ENCODE assay signal across 21 mouse cellular contexts in genomic region chr5:66800977-66801376, GRCm38 (mm10). TPM values are rescaled to one million over a fixed set of nuclear protein-coding genes. Genes with fewer than 3 reads are reported as not detected.
DNase-seq lines count a peak whose midpoint lies in the region; ATAC-seq and TF ChIP-seq lines count a peak whose summit lies in the region.
"Had no signal": no experiment of that assay in that cellular context is flagged by ENCODE, and none has a peak within 500 bp of the region (broad histone marks: within the 10 kb centered on the region; RNA-seq: fewer than 3 reads in every experiment).

No protein-coding gene starts in this region.

- no peak overlapping the region for H3K4me3 ChIP-seq in hindbrain, embryonic 12.5 days
- H3K4me3 ChIP-seq in hindbrain, postnatal 0 days (ENCODE audit: low read length): no peak overlapping the region
- H3K4me3 ChIP-seq in neural tube, embryonic 15.5 days (replicated peaks): no peak overlapping the region
- H3K4me3 ChIP-seq in kidney, adult 2 months (ENCODE audit: insufficient read depth, low read depth, low read length): no peak overlapping the region
- H3K4me3 ChIP-seq: gastrocnemius, adult 2 months; heart, embryonic 10.5 days; midbrain, embryonic 13.5 days; neural tube, embryonic 12.5 days had no signal

- TF ChIP-seq CTCF in hindbrain, postnatal 0 days (IDR thresholded peaks at IDR 0.05; ENCODE audit: low read depth): no peak
- TF ChIP-seq CTCF in kidney, adult 2 months (conservative IDR thresholded peaks at IDR 0.05; ENCODE audit: insufficient read depth, insufficient read length, low read depth, low read length): no peak

- H3K36me3 ChIP-seq in hindbrain, embryonic 12.5 days: no peaks in the 10 kb centered on the region
- no peaks in the 10 kb centered on the region for H3K36me3 ChIP-seq in hindbrain, postnatal 0 days (ENCODE audit: insufficient read depth, low read length)
- H3K36me3 ChIP-seq in neural tube, embryonic 15.5 days: no peaks in the 10 kb centered on the region
- no peaks in the 10 kb centered on the region for H3K36me3 ChIP-seq in kidney, adult 2 months (ENCODE audit: control insufficient read depth, insufficient read depth, low read length)
- H3K36me3 ChIP-seq: heart, embryonic 10.5 days; midbrain, embryonic 13.5 days; neural tube, embryonic 12.5 days had no signal

- H3K4me2 ChIP-seq in hindbrain, embryonic 12.5 days (replicated peaks): no peak overlapping the region
- no peak overlapping the region for H3K4me2 ChIP-seq in hindbrain, postnatal 0 days (ENCODE audit: low read depth, low read length)
- H3K4me2 ChIP-seq in neural tube, embryonic 15.5 days: no peak overlapping the region
- H3K4me2 ChIP-seq: midbrain, embryonic 13.5 days had no signal

- DNase-seq in hindbrain, postnatal 0 days (ENCODE audit: low spot score): no peak
- no peak for DNase-seq in neural tube, embryonic 10.5 days (ENCODE audit: extremely low spot score, low spot score)
- peak; percentile 32 for DNase-seq in lung, postnatal 10 days
- DNase-seq in layer of hippocampus, adult 8-10 months (ENCODE audit: low spot score in 2 of 2): no peak
- no peak for DNase-seq in kidney, adult 2 months
- DNase-seq: cerebellum, adult 11 months; cerebellum, adult 9-11 months; gastrocnemius, adult 2 months; heart, postnatal 14 days; kidney, postnatal 10 days; layer of hippocampus, postnatal 36 days; thymus, postnatal 14 days had no signal

- TF ChIP-seq POLR2A in kidney, adult 2 months (IDR thresholded peaks at IDR 0.05; ENCODE audit: low read depth, low read length): no peak

- no peaks in the 10 kb centered on the region for H3K27me3 ChIP-seq in hindbrain, embryonic 12.5 days
- no peaks in the 10 kb centered on the region for H3K27me3 ChIP-seq in hindbrain, postnatal 0 days (ENCODE audit: insufficient read depth, low read length)
- no peaks in the 10 kb centered on the region for H3K27me3 ChIP-seq in neural tube, embryonic 15.5 days (replicated peaks)
- H3K27me3 ChIP-seq in kidney, adult 2 months (replicated peaks; ENCODE audit: control insufficient read depth, insufficient read depth, low read length): no peaks in the 10 kb centered on the region
- H3K27me3 ChIP-seq: midbrain, embryonic 13.5 days; neural tube, embryonic 12.5 days had no signal

- H3K4me1 ChIP-seq in hindbrain, embryonic 12.5 days: peaks cover 53% of the 10 kb centered on the region
- peaks cover 19% of the 10 kb centered on the region for H3K4me1 ChIP-seq in hindbrain, postnatal 0 days (ENCODE audit: insufficient read depth, low read length)
- peaks cover 50% of the 10 kb centered on the region for H3K4me1 ChIP-seq in neural tube, embryonic 15.5 days
- peaks cover 16% of the 10 kb centered on the region for H3K4me1 ChIP-seq in kidney, adult 2 months (ENCODE audit: control insufficient read depth, insufficient read depth, low read length)

- 87% methylated on average over 6 of the region's 6 CpGs for whole genome bisulfite sequencing in hindbrain, embryonic 12.5 days
- 68% methylated on average over 6 of the region's 6 CpGs for WGBS in hindbrain, postnatal 0 days
- WGBS in neural tube, embryonic 15.5 days: 71% methylated on average over 6 of the region's 6 CpGs
- WGBS in kidney, adult 2 months: 85% methylated on average over 6 of the region's 6 CpGs

- ATAC-seq in hindbrain, embryonic 12.5 days (ENCODE audit: low FRiP score): no peak
- ATAC-seq in hindbrain, postnatal 0 days: no peak
- ATAC-seq in neural tube, embryonic 15.5 days (ENCODE audit: low FRiP score): no peak
- ATAC-seq: inflammation-experienced regulatory T-cells, adult 6 months; midbrain, embryonic 13.5 days had no signal

- 0 out of 2 replicates have a peak overlapping the region, but pooled peaks have one; percentile 66 for H3K27ac ChIP-seq in hindbrain, embryonic 12.5 days
- no peak overlapping the region for H3K27ac ChIP-seq in hindbrain, postnatal 0 days
- H3K27ac ChIP-seq in neural tube, embryonic 15.5 days (replicated peaks): peak overlapping the region; percentile 23; the same call in 1 of the 2 replicates
- no peak overlapping the region for H3K27ac ChIP-seq in kidney, adult 2 months (ENCODE audit: insufficient read depth, low read depth, low read length)
- H3K27ac ChIP-seq: gastrocnemius, adult 2 months; heart, embryonic 10.5 days; neural tube, embryonic 12.5 days had no signal

- H3K9me3 ChIP-seq in hindbrain, embryonic 12.5 days (replicated peaks): no peaks in the 10 kb centered on the region
- no peaks in the 10 kb centered on the region for H3K9me3 ChIP-seq in hindbrain, postnatal 0 days (ENCODE audit: low read length)
- no peaks in the 10 kb centered on the region for H3K9me3 ChIP-seq in neural tube, embryonic 15.5 days (replicated peaks)
- H3K9me3 ChIP-seq: heart, embryonic 10.5 days; midbrain, embryonic 13.5 days; neural tube, embryonic 12.5 days had no signal

- H3K9ac ChIP-seq in hindbrain, embryonic 12.5 days: no peak overlapping the region
- H3K9ac ChIP-seq in hindbrain, postnatal 0 days (replicated peaks; ENCODE audit: low read length): no peak overlapping the region
- no peak overlapping the region for H3K9ac ChIP-seq in neural tube, embryonic 15.5 days (replicated peaks)
- H3K9ac ChIP-seq: midbrain, embryonic 13.5 days; neural tube, embryonic 12.5 days had no signal

RNA-seq across cellular contexts. Expression of gene Limch1, which starts 55.4 kb away (rescaled TPM):
- polyA plus RNA-seq in hindbrain, embryonic 12.5 days (2016; fragmentation: Nextera tagmentation; extraction: Ambion mirVana): 64.0 and 64.9 TPM in 2 replicates
- total RNA-seq in hindbrain, postnatal 0 days (2014; rRNA removed): 70.6 and 72.4 TPM in 2 replicates
- polyA plus RNA-seq in hindbrain, postnatal 0 days (2015; fragmentation: Nextera tagmentation; extraction: Ambion mirVana): 50.4 and 54.3 TPM in 2 replicates
- polyA plus RNA-seq in neural tube, embryonic 15.5 days (2015; fragmentation: Nextera tagmentation; extraction: Ambion mirVana): 62.0 and 63.7 TPM in 2 replicates
- 100 to 1,000 TPM; 112 to 133 (median 124) TPM for total RNA-seq in layer of hippocampus, adult 8-10 months (2022)
- 21.5 and 27.0 TPM in 2 replicates for polyA plus RNA-seq in kidney, adult 2 months (2012; rRNA removed)
- total RNA-seq: common myeloid progenitor, adult 5-6 weeks; MEL had no signal
- polyA plus RNA-seq: C2C12 had no signal

Comparison
In these comparisons a context has a peak if more than half of its experiments do, and no peak if none do; other contexts are left out.
1. H3K27ac ChIP-seq: peak in hindbrain, embryonic 12.5 days (single experiment) and neural tube, embryonic 15.5 days (single experiment); none in hindbrain, postnatal 0 days (single experiment) and kidney, adult 2 months (single experiment).